Comparison of ENCODE assay signal across 7 mouse cellular contexts in the genomic region with DNA sequence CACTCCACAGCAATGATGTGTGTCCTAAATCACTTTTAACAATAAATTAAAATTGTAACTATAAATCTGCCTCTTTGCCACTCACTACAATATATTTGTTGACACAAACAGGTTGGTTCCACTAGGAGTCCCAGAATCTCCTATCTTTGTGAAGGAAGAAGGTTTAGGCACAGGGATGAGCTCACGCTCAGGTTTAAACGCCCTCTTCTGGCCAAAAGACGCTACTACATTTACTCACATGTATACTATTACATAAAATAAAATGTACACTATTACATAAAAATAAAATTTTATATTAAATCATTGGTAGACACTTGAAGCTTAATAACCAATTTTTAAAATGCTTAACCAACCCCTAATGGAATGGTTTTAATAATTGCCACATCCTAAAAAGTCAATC.
DNase-seq lines count a peak whose midpoint lies in the region.

No protein-coding gene starts in this region.

- peak; percentile 27 for DNase-seq in kidney, adult 9 months
- DNase-seq in kidney, adult 11 months: no peak
- peak; percentile 33 for DNase-seq in A20 (ENCODE audit: low read depth, low spot score)
- DNase-seq in CD8-positive naive resting alpha-beta T cell, adult 2 months (ENCODE audit: low read depth in 2 of 2, low spot score in 2 of 2): peak; percentile 29 to 36
- peak; percentile 18 for DNase-seq in hindlimb bud, embryonic 11.5 days (ENCODE audit: extremely low spot score, low read depth, low spot score)
- DNase-seq in right cerebral cortex, adult 2 months (ENCODE audit: low spot score in 2 of 2): no peak
- no peak for DNase-seq in urinary bladder, adult 18-20 months (ENCODE audit: low spot score in 2 of 2)

Comparison
In these comparisons a context has a peak if more than half of its experiments do, and no peak if none do; other contexts are left out.
1. DNase-seq: peak in kidney, adult 9 months (single experiment), A20 (single experiment), CD8-positive naive resting alpha-beta T cell, adult 2 months (2 of 2) and hindlimb bud, embryonic 11.5 days (single experiment); none in kidney, adult 11 months (single experiment), right cerebral cortex, adult 2 months (0 of 2) and urinary bladder, adult 18-20 months (0 of 2).